Mouse (Mus musculus) ovary, postnatal 10 days (tissue): ENCODE measurements around the gene Alas2.

ENCODE experiments used
- DNase-seq: peaks from one replicate; pipeline ENCODE4 v3.0.0; 2022; ENCODE audit warnings: low spot score

The Alas2 gene

GRCm38 (mm10) chrX:150547239-150547638 is at the start of gene Alas2:
TSS of gene Alas2 (plus strand) at chrX:150547375.
- no peak for DNase-seq

- DNase-seq: no peak
These were observed 38.5 kb upstream of the Alas2 start for GRCm38 (mm10) chrX:150508696-150509095.

GRCm38 (mm10) chrX:150510631-150511030 is 36.5 kb upstream of the Alas2 start:
- DNase-seq: no peak

- DNase-seq: no peak
These were observed 35.9 kb upstream of the Alas2 start for GRCm38 (mm10) chrX:150511274-150511673.

GRCm38 (mm10) chrX:150514127-150514526 is 33.0 kb upstream of the Alas2 start:
- no peak for DNase-seq

- no peak for DNase-seq
These were observed 31.2 kb upstream of the Alas2 start for GRCm38 (mm10) chrX:150516015-150516414.

GRCm38 (mm10) chrX:150516477-150516876 is 30.7 kb upstream of the Alas2 start:
- DNase-seq: no peak

- DNase-seq: no peak
These were observed 7.1 kb upstream of the Alas2 start for GRCm38 (mm10) chrX:150540111-150540510.

GRCm38 (mm10) chrX:150541684-150542083 is 5.5 kb upstream of the Alas2 start:
- no peak for DNase-seq

- DNase-seq: no peak
These were observed 2.5 kb downstream of the Alas2 start for GRCm38 (mm10) chrX:150549639-150550038.

GRCm38 (mm10) chrX:150551986-150552385 is 4.8 kb downstream of the Alas2 start:
- DNase-seq: no peak

- no peak for DNase-seq
These were observed 6.9 kb downstream of the Alas2 start for GRCm38 (mm10) chrX:150554032-150554431.

GRCm38 (mm10) chrX:150564644-150565357 is 17.6 kb downstream of the Alas2 start:
- DNase-seq: no peak

GRCm38 (mm10) chrX:150581921-150582320 is 34.7 kb downstream of the Alas2 start:
- DNase-seq: no peak

GRCm38 (mm10) chrX:150585116-150585515 is 37.9 kb downstream of the Alas2 start:
- no peak for DNase-seq

GRCm38 (mm10) chrX:150588023-150588764 is 41.0 kb downstream of the Alas2 start, which contains the start of gene Pfkfb1:
TSS of gene Pfkfb1 (plus strand) at chrX:150588229.
- peak; percentile 43 for DNase-seq

- DNase-seq: no peak
These were observed 42.5 kb downstream of the Alas2 start, which contains the start of gene Apex2 for GRCm38 (mm10) chrX:150589696-150590095. TSS of gene Apex2 (minus strand) at chrX:150589868.

GRCm38 (mm10) chrX:150593266-150594035 is 46.3 kb downstream of the Alas2 start:
- DNase-seq: no peak

- no peak for DNase-seq
These were observed 47.0 kb downstream of the Alas2 start for GRCm38 (mm10) chrX:150594176-150594575.

GRCm38 (mm10) chrX:150595016-150595760 is 48.0 kb downstream of the Alas2 start:
- no peak for DNase-seq

- no peak for DNase-seq
These were observed 51.7 kb downstream of the Alas2 start for GRCm38 (mm10) chrX:150598882-150599281.
